12 mouse cellular contexts compared by ENCODE assay signal in genomic region chr8:5285708-5286161, GRCm38 (mm10).
A peak's percentile ranks its signal among the peaks of the same experiment; 100 is the strongest.
DNase-seq lines count a peak whose midpoint lies in the region; ATAC-seq lines count a peak whose summit lies in the region.
"Had no signal": no experiment of that assay in that cellular context is flagged by ENCODE, and none has a peak within 500 bp of the region (broad histone marks: within the 10 kb centered on the region; RNA-seq: fewer than 3 reads in every experiment).

No protein-coding gene starts in this region.

- no peaks in the 10 kb centered on the region for H3K9me3 ChIP-seq in embryonic facial prominence, embryonic 11.5 days (replicated peaks; ENCODE audit: control insufficient read depth, low read length)
- no peaks in the 10 kb centered on the region for H3K9me3 ChIP-seq in limb, embryonic 13.5 days

- no peaks in the 10 kb centered on the region for H3K4me1 ChIP-seq in embryonic facial prominence, embryonic 11.5 days (ENCODE audit: control insufficient read depth, insufficient read depth, low read length)
- H3K4me1 ChIP-seq in limb, embryonic 13.5 days, result peaks cover 9% of the 10 kb centered on the region

- no peak overlapping the region for H3K4me3 ChIP-seq in embryonic facial prominence, embryonic 11.5 days (ENCODE audit: low read depth, low read length)
- H3K4me3 ChIP-seq in limb, embryonic 13.5 days, result no peak overlapping the region
- H3K4me3 ChIP-seq: myocyte had no signal

- DNase-seq in 3T3-L1 (ENCODE audit: low read depth, low spot score), result peak; percentile 14
- DNase-seq in cerebellum, adult 11-12 months, result peak; percentile 57
- DNase-seq in embryonic facial prominence, embryonic 11.5 days (ENCODE audit: low spot score), result peak; percentile 79
- DNase-seq in right cerebral cortex, adult 18-20 months, result no peak
- DNase-seq in gastrocnemius, postnatal 14 days, result no peak
- no peak for DNase-seq in layer of hippocampus, postnatal 36 days
- DNase-seq in kidney, adult 18-20 months, result no peak
- DNase-seq: heart, adult 11 months had no signal

- H3K27ac ChIP-seq in embryonic facial prominence, embryonic 11.5 days (replicated peaks; ENCODE audit: low read depth, low read length), result no peak overlapping the region
- no peak overlapping the region for H3K27ac ChIP-seq in limb, embryonic 13.5 days
- H3K27ac ChIP-seq: liver, embryonic 14.5 days had no signal

- WGBS in embryonic facial prominence, embryonic 11.5 days, result 21% methylated on average over 5 of the region's 5 CpGs
- 17% methylated on average over 5 of the region's 5 CpGs for WGBS in limb, embryonic 13.5 days

- H3K9ac ChIP-seq in embryonic facial prominence, embryonic 11.5 days (replicated peaks; ENCODE audit: low read length), result no peak overlapping the region
- H3K9ac ChIP-seq in limb, embryonic 13.5 days, result no peak overlapping the region
- H3K9ac ChIP-seq: liver, embryonic 14.5 days had no signal

- H3K27me3 ChIP-seq in embryonic facial prominence, embryonic 11.5 days (ENCODE audit: control insufficient read depth, insufficient read depth, low read length), result no peaks in the 10 kb centered on the region
- H3K27me3 ChIP-seq in limb, embryonic 13.5 days, result no peaks in the 10 kb centered on the region

- intact Hi-C loops in gastrocnemius, postnatal 14 days (cut with DNase I; ENCODE audit: low total_unique reads), result no loop called here

- no peak overlapping the region for H3K4me2 ChIP-seq in embryonic facial prominence, embryonic 11.5 days (ENCODE audit: low read depth, low read length)
- H3K4me2 ChIP-seq in limb, embryonic 13.5 days (replicated peaks), result no peak overlapping the region

- ATAC-seq in embryonic facial prominence, embryonic 11.5 days (replicated peaks; ENCODE audit: insufficient number of reproducible peaks, low FRiP score, low TSS enrichment, low read depth), result peak; percentile 88
- peak; percentile 75; the same call in 1 of the 2 replicates for ATAC-seq in limb, embryonic 13.5 days (ENCODE audit: low FRiP score, low read depth)
- ATAC-seq: activated CD4-positive, CD25-positive, alpha-beta regulatory T cell, adult 4 months had no signal

- no peaks in the 10 kb centered on the region for H3K36me3 ChIP-seq in embryonic facial prominence, embryonic 11.5 days (replicated peaks; ENCODE audit: control insufficient read depth, insufficient read depth, low read depth, low read length)
- no peaks in the 10 kb centered on the region for H3K36me3 ChIP-seq in limb, embryonic 13.5 days

Comparison
In these comparisons a context has a peak if more than half of its experiments do, and no peak if none do; other contexts are left out.
1. DNase-seq: peak in 3T3-L1 (single experiment), cerebellum, adult 11-12 months (single experiment) and embryonic facial prominence, embryonic 11.5 days (single experiment); none in right cerebral cortex, adult 18-20 months (single experiment), gastrocnemius, postnatal 14 days (single experiment), layer of hippocampus, postnatal 36 days (0 of 2) and kidney, adult 18-20 months (single experiment).